Mouse (Mus musculus): ENCODE data around the gene Tut1. TPM values are rescaled to one million over a fixed set of nuclear protein-coding genes. Genes with fewer than 3 reads are reported as not detected.

Tut1 gene
- 29.4 and 31.1 TPM in 2 replicates for polyA plus RNA-seq (2015; fragmentation: Nextera tagmentation; extraction: Ambion mirVana)

DNA sequence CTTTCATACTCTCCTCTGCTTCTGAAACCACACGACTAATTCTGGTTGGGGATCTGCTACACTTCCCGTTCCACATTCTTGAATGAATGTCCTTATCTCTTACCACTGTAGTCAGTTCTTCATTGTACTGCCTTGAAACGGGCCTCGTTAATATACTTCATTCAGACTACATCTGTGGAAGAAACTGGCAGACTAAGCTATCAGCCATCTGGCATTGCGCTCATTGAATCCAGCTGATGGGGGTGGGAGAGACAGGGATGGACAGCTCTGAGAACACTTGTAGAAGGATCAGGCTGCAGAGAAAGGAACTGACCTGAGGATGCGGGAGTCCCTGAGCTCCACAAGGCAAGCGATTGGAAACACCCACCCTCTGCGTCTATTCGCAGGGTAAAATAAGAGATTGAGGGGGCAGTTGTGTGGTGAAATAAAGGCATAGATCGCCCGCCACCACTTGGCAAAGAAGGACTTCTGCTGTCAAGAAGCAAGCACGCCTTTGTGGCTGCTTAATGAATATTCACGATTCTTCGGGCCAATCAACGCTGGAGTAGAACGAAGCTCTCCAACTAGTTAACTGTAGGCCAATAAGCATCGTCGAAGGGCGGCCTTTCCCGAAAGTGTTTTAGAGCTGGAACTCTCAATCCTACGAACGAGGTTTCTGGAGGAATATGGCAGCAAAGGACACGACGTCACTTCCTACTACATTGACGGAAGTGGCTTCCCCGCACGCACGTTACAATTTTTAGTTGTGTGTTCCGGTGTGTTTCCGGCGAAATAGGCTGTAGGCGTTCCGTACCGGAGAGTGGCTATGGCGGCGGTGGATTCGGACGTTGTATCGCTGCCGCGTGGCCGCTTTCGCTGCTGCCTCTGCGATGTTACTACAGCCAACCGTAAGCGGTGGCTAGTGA is at the start of gene Tut1:
Gene Tut1 (plus strand): TSS at position 713 of the 905 bp plus-strand sequence.
- no peaks in the 10 kb centered on the region for H3K9me3 ChIP-seq
- ATAC-seq (ENCODE audit: low FRiP score), result peak; percentile 96
- peak within 1 kb of the TSS; percentile 92 for H3K4me2 ChIP-seq
- H3K27ac ChIP-seq, result peak within 1 kb of the TSS; percentile 90
- peaks cover 62% of the 10 kb centered on the region for H3K36me3 ChIP-seq
- peaks cover 34% of the 10 kb centered on the region for H3K4me1 ChIP-seq (replicated peaks)
- WGBS, result 2% methylated on average over 46 of the region's 46 CpGs
- peak within 1 kb of the TSS; percentile 79 for H3K9ac ChIP-seq
- H3K27me3 ChIP-seq, result no peaks in the 10 kb centered on the region
- H3K4me3 ChIP-seq, result peak within 1 kb of the TSS; percentile 78

DNA sequence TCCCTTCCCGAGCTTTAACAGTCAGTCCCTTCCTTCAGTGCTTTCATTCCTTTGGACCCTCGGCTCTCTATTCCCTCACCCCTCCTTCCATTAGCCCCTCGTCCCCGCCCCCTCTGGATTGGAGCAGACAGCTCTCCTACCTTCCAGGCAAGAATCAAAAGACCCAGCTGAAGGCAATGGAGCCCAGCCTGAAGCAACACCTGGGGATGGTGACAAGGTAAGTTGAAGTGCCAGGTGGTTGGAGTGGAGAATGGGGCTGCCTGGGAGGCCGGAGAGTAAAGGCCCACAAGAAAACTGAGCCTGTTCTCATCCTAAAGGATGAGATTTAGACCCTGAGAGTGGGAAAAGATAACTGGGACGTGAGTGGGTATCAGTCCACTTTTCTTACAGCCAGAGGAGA is 45.1 kb upstream of the Tut1 start:
- no peak for ATAC-seq (ENCODE audit: low FRiP score)

GRCm38 (mm10) chr19:8911810-8912209 is 41.8 kb upstream of the Tut1 start:
- H3K4me3 ChIP-seq, result no peak overlapping the region
- no peaks in the 10 kb centered on the region for H3K9me3 ChIP-seq
- H3K4me1 ChIP-seq (replicated peaks), result no peaks in the 10 kb centered on the region
- no peak for ATAC-seq (ENCODE audit: low FRiP score)
- no peak overlapping the region for H3K27ac ChIP-seq
- no peaks in the 10 kb centered on the region for H3K27me3 ChIP-seq
- WGBS, result 91% methylated on average over 5 of the region's 5 CpGs
- H3K9ac ChIP-seq, result no peak overlapping the region
- no peak overlapping the region for H3K4me2 ChIP-seq
- H3K36me3 ChIP-seq, result peaks cover 100% of the 10 kb centered on the region

More for the DNA sequence above, 45.1 kb upstream of the Tut1 start:
- no peaks in the 10 kb centered on the region for H3K9me3 ChIP-seq
- H3K4me3 ChIP-seq, result no peak overlapping the region
- H3K4me2 ChIP-seq, result no peak overlapping the region
- H3K27ac ChIP-seq, result no peak overlapping the region
- 90% methylated on average over 6 of the region's 6 CpGs for WGBS
- H3K9ac ChIP-seq, result no peak overlapping the region
- H3K36me3 ChIP-seq, result peaks cover 97% of the 10 kb centered on the region
- H3K4me1 ChIP-seq (replicated peaks), result no peaks in the 10 kb centered on the region
- no peaks in the 10 kb centered on the region for H3K27me3 ChIP-seq

DNA sequence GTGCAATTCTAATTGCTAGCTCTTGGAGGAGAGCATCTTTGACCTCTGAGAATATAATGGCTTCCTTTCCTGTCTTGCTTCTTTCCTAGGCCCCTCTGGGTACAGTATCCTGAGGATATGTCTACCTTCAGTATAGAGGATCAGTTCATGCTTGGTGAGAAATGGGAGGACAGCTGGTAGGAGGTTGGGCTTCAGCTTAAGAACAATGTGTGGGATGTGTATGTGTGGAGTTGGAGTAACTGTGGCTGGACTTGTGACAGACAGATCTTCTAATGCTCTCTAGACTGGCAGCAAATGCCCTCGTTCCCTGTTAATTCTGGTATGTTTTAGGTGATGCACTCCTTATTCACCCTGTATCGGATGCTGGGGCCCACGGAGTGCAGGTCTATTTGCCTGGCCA is 39.4 kb upstream of the Tut1 start:
- Histone ChIP-seq H3K9me3 (no peaks in the 10 kb centered on the region), H3K36me3 (peaks cover 80% of the 10 kb centered on the region), H3K27ac (no peak overlapping the region), H3K4me1 (replicated peaks) (no peaks in the 10 kb centered on the region), H3K9ac (no peak overlapping the region), H3K27me3 (no peaks in the 10 kb centered on the region), H3K4me2 (no peak overlapping the region), H3K4me3 (no peak overlapping the region)
- ATAC-seq (ENCODE audit: low FRiP score), result no peak
- 96% methylated on average over 3 of the region's 3 CpGs for WGBS

GRCm38 (mm10) chr19:8919000-8919399 is 34.6 kb upstream of the Tut1 start:
- Histone ChIP-seq H3K27me3 (no peaks in the 10 kb centered on the region), H3K9ac (no peak overlapping the region), H3K36me3 (peaks cover 40% of the 10 kb centered on the region), H3K9me3 (no peaks in the 10 kb centered on the region), H3K27ac (no peak overlapping the region), H3K4me1 (replicated peaks) (peaks cover 17% of the 10 kb centered on the region), H3K4me2 (no peak overlapping the region), H3K4me3 (no peak overlapping the region)
- 98% methylated on average over 3 of the region's 3 CpGs for WGBS
- ATAC-seq (ENCODE audit: low FRiP score), result no peak

- H3K27me3 ChIP-seq, result no peaks in the 10 kb centered on the region
- peak overlapping the region; percentile 88 for H3K27ac ChIP-seq
- 71% methylated on average over 6 of the region's 6 CpGs for WGBS
- H3K9ac ChIP-seq, result no peak overlapping the region
- H3K4me1 ChIP-seq (replicated peaks), result peaks cover 17% of the 10 kb centered on the region
- peak overlapping the region; percentile 84 for H3K4me3 ChIP-seq
- ATAC-seq (ENCODE audit: low FRiP score), result no peak
- no peaks in the 10 kb centered on the region for H3K9me3 ChIP-seq
- H3K4me2 ChIP-seq, result peak overlapping the region; percentile 84
- peaks cover 33% of the 10 kb centered on the region for H3K36me3 ChIP-seq
These were observed 34.0 kb upstream of the Tut1 start for GRCm38 (mm10) chr19:8919684-8920072.

GRCm38 (mm10) chr19:8920073-8920736 is 33.4 kb upstream of the Tut1 start, which contains the start of gene B3gat3:
TSS of gene B3gat3 (plus strand) at chr19:8920374.
- no peaks in the 10 kb centered on the region for H3K9me3 ChIP-seq
- peak within 1 kb of the TSS; percentile 84 for H3K4me2 ChIP-seq
- peaks cover 17% of the 10 kb centered on the region for H3K4me1 ChIP-seq (replicated peaks)
- H3K36me3 ChIP-seq, result peaks cover 30% of the 10 kb centered on the region
- H3K9ac ChIP-seq, result peak within 1 kb of the TSS; percentile 89
- H3K4me3 ChIP-seq, result peak within 1 kb of the TSS; percentile 84
- H3K27ac ChIP-seq, result peak within 1 kb of the TSS; percentile 88
- WGBS, result 3% methylated on average over 50 of the region's 50 CpGs
- ATAC-seq (ENCODE audit: low FRiP score), result peak; percentile 97
- H3K27me3 ChIP-seq, result no peaks in the 10 kb centered on the region

GRCm38 (mm10) chr19:8920836-8921291 is 32.8 kb upstream of the Tut1 start:
- Histone ChIP-seq H3K4me1 (replicated peaks) (peaks cover 17% of the 10 kb centered on the region), H3K9ac (peak overlapping the region; percentile 89), H3K4me3 (peak overlapping the region; percentile 84), H3K27me3 (no peaks in the 10 kb centered on the region), H3K4me2 (peak overlapping the region; percentile 84), H3K36me3 (peaks cover 30% of the 10 kb centered on the region), H3K27ac (peak overlapping the region; percentile 88), H3K9me3 (no peaks in the 10 kb centered on the region)
- WGBS, result 3% methylated on average over 6 of the region's 6 CpGs
- peak; percentile 3 for ATAC-seq (ENCODE audit: low FRiP score)

DNA sequence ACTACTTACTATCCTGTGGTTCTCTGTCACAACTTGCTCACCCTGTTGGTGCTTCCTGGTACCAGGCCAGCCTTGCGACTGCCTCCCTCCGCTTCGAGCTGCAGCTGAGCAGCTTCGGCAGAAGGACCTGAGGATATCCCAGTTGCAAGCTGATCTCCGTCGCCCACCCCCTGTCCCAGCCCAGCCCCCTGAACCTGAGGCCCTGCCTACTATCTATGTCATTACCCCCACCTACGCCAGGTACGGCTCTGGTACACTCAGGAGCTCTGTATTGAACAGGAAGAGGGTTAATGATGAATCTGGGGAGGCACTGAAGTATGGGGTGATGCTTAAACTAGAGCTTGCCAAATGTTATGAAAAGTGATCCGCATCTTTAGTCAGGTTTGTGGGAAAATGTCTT is 31.9 kb upstream of the Tut1 start:
- no peak overlapping the region for H3K27ac ChIP-seq
- peak overlapping the region; percentile 39; the same call in 1 of the 2 replicates for H3K9ac ChIP-seq
- no peak for ATAC-seq (ENCODE audit: low FRiP score)
- no peaks in the 10 kb centered on the region for H3K9me3 ChIP-seq
- H3K27me3 ChIP-seq, result no peaks in the 10 kb centered on the region
- H3K4me3 ChIP-seq, result peak overlapping the region; percentile 84
- WGBS, result 78% methylated on average over 9 of the region's 9 CpGs
- H3K4me2 ChIP-seq, result peak overlapping the region; percentile 84
- peaks cover 30% of the 10 kb centered on the region for H3K36me3 ChIP-seq
- H3K4me1 ChIP-seq (replicated peaks), result peaks cover 17% of the 10 kb centered on the region

GRCm38 (mm10) chr19:8926766-8927165 is 26.9 kb upstream of the Tut1 start:
- H3K4me1 ChIP-seq (replicated peaks), result peaks cover 25% of the 10 kb centered on the region
- ATAC-seq (ENCODE audit: low FRiP score), result no peak
- peaks cover 44% of the 10 kb centered on the region for H3K36me3 ChIP-seq
- no peak overlapping the region for H3K27ac ChIP-seq
- no peak overlapping the region for H3K4me3 ChIP-seq
- peaks cover 6% of the 10 kb centered on the region; the same call in 1 of the 2 replicates for H3K27me3 ChIP-seq
- 95% methylated on average over 2 of the region's 2 CpGs for WGBS
- H3K9me3 ChIP-seq, result no peaks in the 10 kb centered on the region
- H3K4me2 ChIP-seq, result no peak overlapping the region
- H3K9ac ChIP-seq, result no peak overlapping the region

DNA sequence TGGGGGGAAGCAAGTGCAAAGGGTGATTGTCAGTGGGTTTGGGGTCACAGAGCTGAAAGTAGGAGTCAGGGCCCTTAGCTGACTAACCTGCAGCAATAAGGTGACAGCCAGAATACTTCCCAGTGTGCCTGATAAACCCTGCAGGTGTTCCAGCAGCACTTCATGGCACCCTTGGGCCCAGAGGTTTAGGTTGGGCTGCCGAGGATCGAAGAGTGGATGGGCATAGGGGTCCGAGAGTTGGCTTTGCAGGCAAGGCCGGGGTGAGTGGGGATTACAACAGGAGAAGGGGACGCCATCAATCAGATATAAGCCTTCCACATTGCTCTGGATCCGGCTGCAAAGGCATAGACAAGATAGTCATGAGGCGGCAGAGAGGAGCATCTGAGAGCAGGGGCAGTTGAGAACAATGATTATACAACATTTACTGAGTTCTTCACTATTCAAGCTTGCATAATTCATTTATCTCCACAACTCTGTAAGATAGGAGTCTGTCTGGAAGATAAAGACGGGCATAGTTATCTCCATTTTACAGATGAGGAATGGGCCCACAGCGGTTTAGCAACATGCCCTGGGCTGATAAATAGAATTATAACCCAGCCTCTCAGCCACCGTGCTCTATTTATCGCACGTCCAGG is 25.6 kb upstream of the Tut1 start:
- no peaks in the 10 kb centered on the region for H3K9me3 ChIP-seq
- no peak for ATAC-seq (ENCODE audit: low FRiP score)
- H3K27me3 ChIP-seq, result peaks cover 6% of the 10 kb centered on the region; the same call in 1 of the 2 replicates
- no peak overlapping the region for H3K4me3 ChIP-seq
- WGBS, result 90% methylated on average over 12 of the region's 12 CpGs
- peaks cover 24% of the 10 kb centered on the region for H3K4me1 ChIP-seq (replicated peaks)
- H3K36me3 ChIP-seq, result peaks cover 44% of the 10 kb centered on the region
- H3K27ac ChIP-seq, result no peak overlapping the region
- no peak overlapping the region for H3K4me2 ChIP-seq
- H3K9ac ChIP-seq, result no peak overlapping the region
